ENCODE assay signal across 9 mouse cellular contexts in genomic region chr2:163417830-163418229, GRCm38 (mm10). TPM values are rescaled to one million over a fixed set of nuclear protein-coding genes. Genes with fewer than 3 reads are reported as not detected.
DNase-seq lines count a peak whose midpoint lies in the region; ATAC-seq and TF ChIP-seq lines count a peak whose summit lies in the region.
"Had no signal": no experiment of that assay in that cellular context is flagged by ENCODE, and none has a peak within 500 bp of the region (broad histone marks: within the 10 kb centered on the region; RNA-seq: fewer than 3 reads in every experiment).

No protein-coding gene starts in this region.

- TF ChIP-seq CTCF in lung, adult 2 months (IDR thresholded peaks at IDR 0.05; ENCODE audit: insufficient read depth, low read length): no peak
- no peak for TF ChIP-seq CTCF in embryonic fibroblast, embryonic 13.5 days (IDR thresholded peaks at IDR 0.05; ENCODE audit: borderline replicate concordance, insufficient read depth, low read length)
- TF ChIP-seq CTCF in intestine, postnatal 0 days (IDR thresholded peaks at IDR 0.05; ENCODE audit: low read depth): no peak

- H3K27me3 ChIP-seq in intestine, postnatal 0 days (replicated peaks; ENCODE audit: control insufficient read depth, insufficient read depth, low read length): no peaks in the 10 kb centered on the region
- H3K27me3 ChIP-seq in neural tube, embryonic 12.5 days (replicated peaks): no peaks in the 10 kb centered on the region

- no peak for DNase-seq in lung, adult 2 months
- no peak for DNase-seq in lung, postnatal 36 days
- no peak for DNase-seq in urinary bladder, adult 2 months (ENCODE audit: low spot score)
- no peak for DNase-seq in frontal cortex, postnatal 10 days (ENCODE audit: low spot score in 2 of 2)
- DNase-seq in layer of hippocampus, postnatal 36 days: no peak

- H3K4me3 ChIP-seq in lung, adult 2 months (replicated peaks; ENCODE audit: extremely low read depth, low read depth, low read length): peak overlapping the region; percentile 37
- peak overlapping the region; percentile 100 for H3K4me3 ChIP-seq in embryonic fibroblast, embryonic 13.5 days (ENCODE audit: insufficient read depth, low read length)
- peak overlapping the region; percentile 93 for H3K4me3 ChIP-seq in intestine, postnatal 0 days (ENCODE audit: low read depth, low read length)
- no peak overlapping the region for H3K4me3 ChIP-seq in neural tube, embryonic 12.5 days

- H3K9ac ChIP-seq in intestine, postnatal 0 days (ENCODE audit: low read depth, low read length): peak overlapping the region; percentile 96
- no peak overlapping the region for H3K9ac ChIP-seq in neural tube, embryonic 12.5 days

- peak overlapping the region; percentile 69 for H3K4me2 ChIP-seq in intestine, postnatal 0 days (replicated peaks; ENCODE audit: low read depth)
- peak overlapping the region; percentile 89 for H3K4me2 ChIP-seq in neural tube, embryonic 12.5 days (replicated peaks)

- no peak for ATAC-seq in intestine, postnatal 0 days
- no peak for ATAC-seq in neural tube, embryonic 12.5 days (ENCODE audit: low FRiP score, low read depth)

- H3K4me1 ChIP-seq in lung, adult 2 months (ENCODE audit: control insufficient read depth, insufficient read depth, low read length): peaks cover 16% of the 10 kb centered on the region
- H3K4me1 ChIP-seq in embryonic fibroblast, embryonic 13.5 days (ENCODE audit: control insufficient read depth, insufficient read depth, low read length): peaks cover 3% of the 10 kb centered on the region
- H3K4me1 ChIP-seq in intestine, postnatal 0 days (replicated peaks; ENCODE audit: control insufficient read depth, insufficient read depth, low read length): peaks cover 5% of the 10 kb centered on the region; the same call in 1 of the 2 replicates
- peaks cover 19% of the 10 kb centered on the region for H3K4me1 ChIP-seq in neural tube, embryonic 12.5 days

- H3K27ac ChIP-seq in embryonic fibroblast, embryonic 13.5 days (ENCODE audit: insufficient read depth, low read length): no peak overlapping the region
- H3K27ac ChIP-seq in intestine, postnatal 0 days (ENCODE audit: low read depth, low read length): no peak overlapping the region
- H3K27ac ChIP-seq in neural tube, embryonic 12.5 days: no peak overlapping the region

- H3K36me3 ChIP-seq in intestine, postnatal 0 days (ENCODE audit: control insufficient read depth, insufficient read depth): peaks cover 6% of the 10 kb centered on the region
- H3K36me3 ChIP-seq in neural tube, embryonic 12.5 days: peaks cover 6% of the 10 kb centered on the region

- no peaks in the 10 kb centered on the region for H3K9me3 ChIP-seq in intestine, postnatal 0 days (ENCODE audit: control insufficient read depth)
- H3K9me3 ChIP-seq in neural tube, embryonic 12.5 days: no peaks in the 10 kb centered on the region

- no peak for TF ChIP-seq POLR2A in lung, adult 2 months (IDR thresholded peaks at IDR 0.05; ENCODE audit: borderline replicate concordance, extremely low read depth, low read depth, low read length)
- TF ChIP-seq POLR2A in embryonic fibroblast, embryonic 13.5 days (IDR thresholded peaks at IDR 0.05; ENCODE audit: low read depth, low read length): no peak

RNA-seq across cellular contexts. Expression of gene Oser1, which starts 6.7 kb away (rescaled TPM):
- polyA plus RNA-seq in lung, adult 2 months (2012; rRNA removed): 9.2 and 17.2 TPM in 2 replicates
- 35.5 and 39.8 TPM in 2 replicates for polyA plus RNA-seq in embryonic fibroblast, embryonic 13.5 days (2011; ENCODE audit: insufficient read length, low read depth, missing spikeins)
- 62.3 and 64.5 TPM in 2 replicates for polyA plus RNA-seq in intestine, postnatal 0 days (2015; fragmentation: Nextera tagmentation; extraction: Ambion mirVana)
- 74.3 and 74.8 TPM in 2 replicates for polyA plus RNA-seq in neural tube, embryonic 12.5 days (2016; fragmentation: Nextera tagmentation; extraction: Ambion mirVana)
- polyA plus RNA-seq in urinary bladder, adult 2 months (2012; rRNA removed): 34.7 and 36.7 TPM in 2 replicates
- 10 to 100 TPM; 19.0 to 19.5 TPM for total RNA-seq in layer of hippocampus, postnatal 36 days (2021)

RNA-seq across cellular contexts. Expression of gene Jph2, which starts 20.0 kb away (rescaled TPM):
- polyA plus RNA-seq in lung, adult 2 months (2012; rRNA removed): 32.3 and 38.4 TPM in 2 replicates
- polyA plus RNA-seq in embryonic fibroblast, embryonic 13.5 days (2011; ENCODE audit: insufficient read length, low read depth, missing spikeins): 33.0 and 50.9 TPM in 2 replicates
- polyA plus RNA-seq in intestine, postnatal 0 days (2015; fragmentation: Nextera tagmentation; extraction: Ambion mirVana): 9.8 and 10.0 TPM in 2 replicates
- 0.81 and 1.3 TPM in 2 replicates for polyA plus RNA-seq in neural tube, embryonic 12.5 days (2016; fragmentation: Nextera tagmentation; extraction: Ambion mirVana)
- polyA plus RNA-seq in urinary bladder, adult 2 months (2012; rRNA removed): 113 and 164 TPM in 2 replicates
- under 1 TPM; 0.45 to 0.63 TPM for total RNA-seq in layer of hippocampus, postnatal 36 days (2021)
- total RNA-seq: megakaryocyte progenitor cell, adult 5-6 weeks had no signal

RNA-seq across cellular contexts. Expression of gene Gdap1l1, which starts 20.4 kb away (rescaled TPM):
- 0.19 and 0.22 TPM in 2 replicates for polyA plus RNA-seq in lung, adult 2 months (2012; rRNA removed)
- 0.86 TPM in 1 of 2 replicates, not detected in the other for polyA plus RNA-seq in embryonic fibroblast, embryonic 13.5 days (2011; ENCODE audit: insufficient read length, low read depth, missing spikeins)
- 2.3 and 2.4 TPM in 2 replicates for polyA plus RNA-seq in intestine, postnatal 0 days (2015; fragmentation: Nextera tagmentation; extraction: Ambion mirVana)
- 83.1 and 83.6 TPM in 2 replicates for polyA plus RNA-seq in neural tube, embryonic 12.5 days (2016; fragmentation: Nextera tagmentation; extraction: Ambion mirVana)
- 0.30 and 0.44 TPM in 2 replicates for polyA plus RNA-seq in urinary bladder, adult 2 months (2012; rRNA removed)
- total RNA-seq in layer of hippocampus, postnatal 36 days (2021): 10 to 100 TPM; 62.0 to 72.9 TPM
- total RNA-seq: megakaryocyte progenitor cell, adult 5-6 weeks had no signal

RNA-seq across cellular contexts. Expression of gene Fitm2, which starts 54.6 kb away (rescaled TPM):
- 20.4 and 24.1 TPM in 2 replicates for polyA plus RNA-seq in lung, adult 2 months (2012; rRNA removed)
- 10.5 and 11.1 TPM in 2 replicates for polyA plus RNA-seq in embryonic fibroblast, embryonic 13.5 days (2011; ENCODE audit: insufficient read length, low read depth, missing spikeins)
- 5.3 and 5.5 TPM in 2 replicates for polyA plus RNA-seq in intestine, postnatal 0 days (2015; fragmentation: Nextera tagmentation; extraction: Ambion mirVana)
- polyA plus RNA-seq in neural tube, embryonic 12.5 days (2016; fragmentation: Nextera tagmentation; extraction: Ambion mirVana): 12.7 and 14.2 TPM in 2 replicates
- polyA plus RNA-seq in urinary bladder, adult 2 months (2012; rRNA removed): 4.7 and 7.0 TPM in 2 replicates
- total RNA-seq in layer of hippocampus, postnatal 36 days (2021): 10 to 100 TPM; 19.2 to 20.9 TPM

Comparison
In these comparisons a context has a peak if more than half of its experiments do, and no peak if none do; other contexts are left out.
1. RNA of gene Gdap1l1, which starts 20.4 kb away (polyA plus RNA-seq): 83.1 to 83.6 TPM in neural tube, embryonic 12.5 days; 2.3 to 2.4 TPM in intestine, postnatal 0 days, 0.86 TPM in embryonic fibroblast, embryonic 13.5 days, 0.30 to 0.44 TPM in urinary bladder, adult 2 months and 0.19 to 0.22 TPM in lung, adult 2 months; every median in the first group is over 10 times any median in the second.